Mouse (Mus musculus) MEL (cell line): ENCODE data around the gene Ankfy1. TPM values are rescaled to one million over a fixed set of nuclear protein-coding genes. Genes with fewer than 3 reads are reported as not detected.

Experiments
- DNase-seq: peaks from one replicate; pipeline ENCODE4 v3.0.0; 2011; ENCODE audit warnings: low read depth, low spot score
- H3K27ac ChIP-seq: 2 replicates; pipeline ENCODE4 v1.5.1; 2012; ENCODE audit warnings: low read depth, mild to moderate bottlenecking, control low read depth, low read length, moderate library complexity; ENCODE audit not compliant: control insufficient read depth
- H3K27me3 ChIP-seq, 2 experiments: fragments of 150-350 bp in 1 of 2; sonication (generic) in 1 of 2; 2 replicates each; pipeline ENCODE4 v1.6.1; 2012; ENCODE audit warnings: low read length in 2 of 2, mild to moderate bottlenecking in 2 of 2, improper control_type of control experiment in 1 of 2, moderate library complexity in 1 of 2; ENCODE audit not compliant: insufficient read depth in 2 of 2, control insufficient read depth in 1 of 2
- H3K36me3 ChIP-seq, 2 experiments: 2 replicates each; pipeline ENCODE4 v1.6.1; 2012 to 2014; ENCODE audit warnings: low read length in 2 of 2, improper control_type of control experiment in 1 of 2, inconsistent platforms in 1 of 2, mild to moderate bottlenecking in 1 of 2; ENCODE audit not compliant: insufficient read depth in 2 of 2, control insufficient read depth in 1 of 2
- H3K4me1 ChIP-seq, 2 experiments: fragments of 150-350 bp in 1 of 2; sonication (generic) in 1 of 2; 2 replicates each; pipeline ENCODE4 v1.6.1; 2012; ENCODE audit warnings: low read length in 2 of 2, improper control_type of control experiment in 1 of 2, mild to moderate bottlenecking in 1 of 2; ENCODE audit not compliant: insufficient read depth in 2 of 2, control insufficient read depth in 1 of 2
- H3K4me3 ChIP-seq, 2 experiments: fragments of 150-350 bp in 1 of 2; sonication (generic) in 1 of 2; 2 replicates each; pipeline ENCODE4 v1.5.1; 2012; ENCODE audit warnings: low read depth in 2 of 2, low read length in 2 of 2, mild to moderate bottlenecking in 2 of 2, moderate library complexity in 2 of 2, control low read depth in 1 of 2, improper control_type of control experiment in 1 of 2; ENCODE audit not compliant: control insufficient read depth in 1 of 2, insufficient read depth in 1 of 2
- H3K79me2 ChIP-seq: 2 replicates; pipeline ENCODE4 v1.6.1; 2012; ENCODE audit warnings: mild to moderate bottlenecking, low read length, moderate library complexity; ENCODE audit not compliant: control insufficient read depth, poor library complexity, insufficient read depth
- H3K9ac ChIP-seq: 2 replicates; pipeline ENCODE4 v1.6.1; 2012; ENCODE audit warnings: low read depth, mild to moderate bottlenecking, control low read depth, low read length, moderate library complexity; ENCODE audit not compliant: control insufficient read depth, poor library complexity, severe bottlenecking
- H3K9me3 ChIP-seq: fragments of 150-350 bp; sonication (generic); replicated peaks from 2 replicates; pipeline ENCODE4 v1.6.1; 2012; ENCODE audit warnings: mild to moderate bottlenecking, low read length, improper control_type of control experiment, moderate library complexity; ENCODE audit not compliant: insufficient read depth
- CHD1 ChIP-seq: IDR thresholded peaks from 2 replicates; pipeline ENCODE4 v1.6.1; 2012; ENCODE audit warnings: low read depth, mild to moderate bottlenecking, inconsistent platforms, low read length, improper control_type of control experiment
- CHD2 ChIP-seq: IDR thresholded peaks from 2 replicates; pipeline ENCODE4 v1.6.1; 2011; ENCODE audit warnings: low read length, improper control_type of control experiment
- EP300 ChIP-seq, 2 experiments: IDR thresholded peaks; 2 replicates each; pipeline ENCODE4 v1.6.1; 2011; ENCODE audit warnings: improper control_type of control experiment in 2 of 2, low read length in 2 of 2, low read depth in 1 of 2, mild to moderate bottlenecking in 1 of 2
- ETS1 ChIP-seq: IDR thresholded peaks from 2 replicates; pipeline ENCODE4 v1.6.1; 2012; ENCODE audit warnings: low read depth, mild to moderate bottlenecking, inconsistent platforms, low read length, improper control_type of control experiment, moderate library complexity
- JUND ChIP-seq: IDR thresholded peaks from 2 replicates; pipeline ENCODE4 v1.6.1; 2011; ENCODE audit warnings: low read depth, mild to moderate bottlenecking, improper control_type of control experiment, low read length
- KAT2A ChIP-seq: conservative IDR thresholded peaks from 2 replicates; pipeline ENCODE4 v1.6.1; 2012; ENCODE audit warnings: low read depth, low read length, improper control_type of control experiment, inconsistent platforms
- MAZ ChIP-seq: IDR thresholded peaks from 2 replicates; pipeline ENCODE4 v1.6.1; 2012; ENCODE audit warnings: low read depth, mild to moderate bottlenecking, inconsistent platforms, low read length, improper control_type of control experiment
- MYB ChIP-seq: IDR thresholded peaks from 2 replicates; pipeline ENCODE4 v1.6.1; 2011; ENCODE audit warnings: mild to moderate bottlenecking, low read depth, low read length, improper control_type of control experiment
- NRF1 ChIP-seq: IDR thresholded peaks from 2 replicates; pipeline ENCODE4 v1.6.1; 2014; ENCODE audit warnings: low read depth, mild to moderate bottlenecking, inconsistent platforms, low read length, improper control_type of control experiment, moderate library complexity; ENCODE audit not compliant: poor library complexity, insufficient read depth, severe bottlenecking
- POLR2A ChIP-seq, 2 experiments: IDR thresholded peaks; 2 replicates each; pipeline ENCODE4 v1.6.1; 2011 to 2012; ENCODE audit warnings: low read length in 2 of 2, mild to moderate bottlenecking in 2 of 2, control low read depth in 1 of 2, improper control_type of control experiment in 1 of 2, low read depth in 1 of 2, moderate library complexity in 1 of 2; ENCODE audit not compliant: control insufficient read depth in 1 of 2, insufficient read depth in 1 of 2, poor library complexity in 1 of 2
- POLR2AphosphoS2 ChIP-seq: IDR thresholded peaks from 2 replicates; pipeline ENCODE4 v1.6.1; 2011; ENCODE audit warnings: low read length, improper control_type of control experiment
- SIN3A ChIP-seq: IDR thresholded peaks from 2 replicates; pipeline ENCODE4 v1.6.1; 2012; ENCODE audit warnings: low read length, improper control_type of control experiment, inconsistent platforms
- SMC3 ChIP-seq: IDR thresholded peaks from 2 replicates; pipeline ENCODE4 v1.6.1; 2011; ENCODE audit warnings: low read depth, low read length, improper control_type of control experiment
- TCF12 ChIP-seq: IDR thresholded peaks from 2 replicates; pipeline ENCODE4 v1.6.1; 2014; ENCODE audit warnings: low read depth, mild to moderate bottlenecking, inconsistent platforms, low read length, improper control_type of control experiment, moderate library complexity
- ZC3H11A ChIP-seq: IDR thresholded peaks from 2 replicates; pipeline ENCODE4 v1.6.1; 2012; ENCODE audit warnings: low read depth, mild to moderate bottlenecking, inconsistent platforms, low read length, improper control_type of control experiment
- ZKSCAN1 ChIP-seq: IDR thresholded peaks from 2 replicates; pipeline ENCODE4 v1.6.1; 2012; ENCODE audit warnings: low read depth, mild to moderate bottlenecking, inconsistent platforms, low read length, improper control_type of control experiment, moderate library complexity
- polyA plus RNA-seq, 2 experiments: library from polyadenylated mRNA; stranded (reverse) in 1 of 2; unstranded in 1 of 2; fragments of >175 nt in 1 of 2; fragments of >200 nt in 1 of 2; gene quantifications; 2 replicates each; pipeline versions ENCODE4 v1.2.1 to v1.2.4; 2012; ENCODE audit warnings: low replicate concordance in 2 of 2, low read depth in 1 of 2; ENCODE audit not compliant: insufficient read length in 2 of 2, insufficient read depth in 1 of 2, missing spikeins in 1 of 2
- total RNA-seq: library from RNA; depleted of rRNA; stranded (reverse); fragments of 300-350 nt; gene quantifications from 2 replicates; pipeline ENCODE4 v1.2.3, GENCODE M21; 2012

Ankfy1 gene
- total and polyA plus RNA-seq, 3 experiments = 60.6 to 153 (median 148) TPM

- TF ChIP-seq POLR2AphosphoS2 = no peak
- no peak for TF ChIP-seq ETS1
- TF ChIP-seq CHD1 = no peak
- TF ChIP-seq ZKSCAN1 = no peak
- TF ChIP-seq SMC3 = no peak
Observed at GRCm38 (mm10) chr11:72733736-72734135, 43.9 kb downstream of the Ankfy1 start (continued).

GRCm38 (mm10) chr11:72734840-72735518, 45.2 kb downstream of the Ankfy1 start:
- H3K4me3 ChIP-seq = peak overlapping the region in 1 of 2 experiments; percentile 25; a peak in 2 of 4 replicates
- H3K27ac ChIP-seq = peak overlapping the region; percentile 50
- H3K36me3 ChIP-seq = peaks cover 23 to 57% of the 10 kb centered on the region in 2 experiments
- H3K9ac ChIP-seq = peak overlapping the region; percentile 50
- peak; percentile 70 for TF ChIP-seq SIN3A
- TF ChIP-seq CHD2 = no peak
- TF ChIP-seq TCF12 = no peak
- no peak for TF ChIP-seq MYB
- TF ChIP-seq NRF1 = peak; percentile 22; the same call in 1 of the 2 replicates
- TF ChIP-seq MAZ = no peak
- TF ChIP-seq KAT2A = no peak
- no peak for TF ChIP-seq EP300 (IDR thresholded peaks at IDR 0.05; ENCODE audit: low read depth in 1 of 2, low read length in 2 of 2)
- no peak for TF ChIP-seq ETS1
- TF ChIP-seq POLR2A (IDR thresholded peaks at IDR 0.05; ENCODE audit: control insufficient read depth in 1 of 2, insufficient read depth in 1 of 2, low read depth in 1 of 2, low read length in 2 of 2, poor library complexity in 1 of 2) = 0 out of 4 replicates have a peak, but pooled peaks of 1 of the 2 experiments have one; percentile 0
- no peaks in the 10 kb centered on the region for H3K27me3 ChIP-seq
- H3K79me2 ChIP-seq = peaks cover 8% of the 10 kb centered on the region
- peaks cover 3 to 7% of the 10 kb centered on the region in 2 experiments; a peak in 2 of 4 replicates for H3K4me1 ChIP-seq
- H3K9me3 ChIP-seq = no peaks in the 10 kb centered on the region
- DNase-seq = no peak

GRCm38 (mm10) chr11:72735519-72735860, 45.7 kb downstream of the Ankfy1 start:
- Histone ChIP-seq H3K4me1 (peaks cover 3 to 7% of the 10 kb centered on the region in 2 experiments; a peak in 2 of 4 replicates), H3K4me3 (no peak overlapping the region; a peak in 1 of 4 replicates), H3K9me3 (no peaks in the 10 kb centered on the region), H3K27me3 (no peaks in the 10 kb centered on the region), H3K9ac (peak overlapping the region; percentile 50), H3K79me2 (peaks cover 8% of the 10 kb centered on the region), H3K27ac (peak overlapping the region; percentile 50), H3K36me3 (peaks cover 23 to 59% of the 10 kb centered on the region in 2 experiments)
- no peak for TF ChIP-seq ZC3H11A
- 0 out of 4 replicates have a peak, but pooled peaks of 1 of the 2 experiments have one; percentile 0 for TF ChIP-seq POLR2A (IDR thresholded peaks at IDR 0.05; ENCODE audit: control insufficient read depth in 1 of 2, insufficient read depth in 1 of 2, low read depth in 1 of 2, low read length in 2 of 2, poor library complexity in 1 of 2)
- TF ChIP-seq JUND = no peak
- 0 out of 2 replicates have a peak, but pooled peaks have one; percentile 38 for TF ChIP-seq SIN3A
- DNase-seq = no peak
